Mouse (Mus musculus): ENCODE measurements around the gene Psd4. TPM values are rescaled to one million over a fixed set of nuclear protein-coding genes. Genes with fewer than 3 reads are reported as not detected.
A peak's percentile ranks its signal among the peaks of the same experiment; 100 is the strongest.

The Psd4 gene
- polyA plus RNA-seq, 1 experiment from 2014 or later: 2.1 TPM

DNA sequence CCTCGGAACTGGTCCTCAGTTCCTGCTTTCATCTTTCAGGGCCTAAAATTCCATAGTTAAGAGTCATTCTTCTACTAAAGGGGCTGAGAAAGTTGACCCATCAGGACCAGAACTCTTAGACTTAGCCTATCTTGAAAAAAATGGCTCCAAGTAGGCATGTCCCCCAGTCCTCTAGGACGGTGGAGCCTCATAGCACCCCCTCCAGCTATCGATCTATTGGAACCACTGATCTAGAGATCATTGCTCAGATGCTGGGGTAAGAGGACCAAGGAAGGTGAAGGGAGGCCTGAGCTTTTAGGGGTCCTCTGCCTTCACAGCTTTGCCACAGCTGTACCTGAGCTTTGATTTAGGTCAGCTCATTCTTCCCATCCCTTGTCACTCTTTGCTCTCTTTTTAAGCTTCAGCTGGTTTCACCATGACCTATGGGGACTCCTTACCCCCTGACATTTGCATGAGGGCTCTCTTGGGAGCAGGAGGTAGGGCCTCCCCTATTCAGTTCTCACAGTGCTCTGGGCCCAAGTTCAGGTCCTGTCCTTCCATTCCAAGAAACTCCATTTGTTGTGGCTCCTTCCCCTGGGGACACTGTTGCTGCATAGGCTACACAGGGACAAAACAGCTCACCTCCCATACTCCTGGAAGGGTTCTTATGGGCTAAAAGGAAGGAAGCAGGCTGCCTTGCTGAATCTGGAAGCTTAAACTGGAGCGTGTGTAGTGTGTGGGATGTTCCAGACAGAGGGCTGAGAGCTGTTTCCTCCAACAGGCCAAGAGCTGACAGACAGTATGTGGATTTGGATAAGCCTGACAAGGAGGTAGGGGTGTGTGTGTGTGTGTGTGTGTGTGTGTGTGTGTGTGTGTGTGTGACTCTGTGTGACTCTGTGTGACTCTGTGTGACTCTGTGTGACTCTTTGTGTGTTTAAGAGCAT, 20.2 kb downstream of the Psd4 start:
- Histone ChIP-seq H3K4me1 (no peaks in the 10 kb centered on the region), H3K36me3 (no peaks in the 10 kb centered on the region), H3K4me2 (replicated peaks) (no peak overlapping the region), H3K27ac (no peak overlapping the region), H3K4me3 (no peak overlapping the region), H3K9me3 (no peaks in the 10 kb centered on the region), H3K27me3 (no peaks in the 10 kb centered on the region), H3K9ac (no peak overlapping the region)
- ATAC-seq (ENCODE audit: insufficient number of reproducible peaks, insufficient read depth, low FRiP score, low TSS enrichment): no peak
- 82% methylated on average over 4 of the region's 4 CpGs for WGBS

DNA sequence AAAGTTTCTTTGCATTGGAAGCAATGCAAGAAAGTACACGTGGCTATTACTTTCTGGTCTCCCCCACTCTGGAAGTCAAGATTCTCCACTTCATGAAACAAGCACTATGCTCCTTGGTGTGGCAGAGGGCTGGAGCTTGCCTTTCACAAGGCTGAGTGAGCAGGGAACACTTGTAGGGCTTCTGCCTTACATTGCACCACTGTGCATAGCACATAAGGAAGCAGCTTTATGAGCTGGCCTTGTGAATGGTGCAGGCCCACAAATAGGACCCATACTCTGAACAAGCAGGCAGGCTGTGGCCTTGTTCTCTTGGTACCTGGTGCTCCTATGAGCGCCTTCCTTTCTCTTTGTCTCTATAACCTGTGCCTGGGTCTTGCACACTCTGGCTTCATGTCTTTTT, 25.9 kb downstream of the Psd4 start:
- no peak overlapping the region for H3K4me2 ChIP-seq (replicated peaks)
- no peaks in the 10 kb centered on the region for H3K36me3 ChIP-seq
- H3K9ac ChIP-seq: no peak overlapping the region
- no peak overlapping the region for H3K27ac ChIP-seq
- ATAC-seq (ENCODE audit: insufficient number of reproducible peaks, insufficient read depth, low FRiP score, low TSS enrichment): no peak
- 75% methylated on average over 2 of the region's 2 CpGs for WGBS
- H3K9me3 ChIP-seq: no peaks in the 10 kb centered on the region
- H3K4me1 ChIP-seq: no peaks in the 10 kb centered on the region
- no peaks in the 10 kb centered on the region for H3K27me3 ChIP-seq
- H3K4me3 ChIP-seq: no peak overlapping the region

DNA sequence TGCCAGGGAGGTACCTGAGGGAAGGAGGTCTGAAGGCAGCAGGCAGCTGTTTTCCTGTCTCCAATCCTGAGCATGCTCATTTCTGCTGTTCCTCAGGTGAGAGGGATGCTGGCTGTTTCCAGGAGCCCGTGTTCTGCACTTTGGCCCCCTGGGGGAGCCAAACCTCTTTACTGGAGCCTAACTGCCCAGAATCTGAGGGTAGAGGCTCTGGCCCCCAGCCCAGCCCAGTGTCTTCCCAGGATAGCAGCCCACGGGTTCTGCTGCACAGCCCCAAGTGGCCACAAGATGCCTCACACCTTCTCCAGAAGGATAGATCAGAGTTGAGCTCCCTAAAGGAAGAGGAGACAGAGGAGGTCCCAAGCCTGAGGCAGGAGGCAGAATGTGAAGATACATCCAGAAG, 29.7 kb downstream of the Psd4 start:
- Histone ChIP-seq H3K9me3 (no peaks in the 10 kb centered on the region), H3K9ac (no peak overlapping the region), H3K36me3 (no peaks in the 10 kb centered on the region), H3K4me3 (no peak overlapping the region), H3K4me2 (replicated peaks) (no peak overlapping the region), H3K27me3 (no peaks in the 10 kb centered on the region), H3K27ac (no peak overlapping the region), H3K4me1 (no peaks in the 10 kb centered on the region)
- no peak for ATAC-seq (ENCODE audit: insufficient number of reproducible peaks, insufficient read depth, low FRiP score, low TSS enrichment)
- WGBS: 16% methylated on average over 2 of the region's 2 CpGs

DNA sequence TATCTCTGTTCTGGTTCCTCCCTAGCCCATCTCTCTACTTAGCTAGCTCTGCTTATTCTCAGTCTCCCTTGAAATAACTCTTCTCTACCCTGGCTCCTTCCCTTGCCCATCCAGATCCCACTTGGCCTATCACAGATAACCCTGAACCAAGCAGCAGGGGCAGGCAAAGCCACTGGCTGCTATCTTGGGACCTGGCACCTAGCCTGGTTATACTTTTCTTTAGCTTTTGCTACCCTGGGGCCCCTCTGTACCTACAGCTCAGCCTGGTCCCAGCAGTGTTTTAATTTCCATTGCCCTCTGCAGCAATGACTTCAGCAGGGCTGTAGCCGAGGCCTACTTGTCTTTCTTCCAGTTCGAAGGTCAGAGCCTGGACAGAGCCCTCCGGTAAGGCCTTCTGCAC, 33.3 kb downstream of the Psd4 start:
- no peak overlapping the region for H3K27ac ChIP-seq
- WGBS: 84% methylated on average over 3 of the region's 3 CpGs
- H3K9me3 ChIP-seq: no peaks in the 10 kb centered on the region
- no peak overlapping the region for H3K4me2 ChIP-seq (replicated peaks)
- H3K36me3 ChIP-seq: no peaks in the 10 kb centered on the region
- ATAC-seq (ENCODE audit: insufficient number of reproducible peaks, insufficient read depth, low FRiP score, low TSS enrichment): no peak
- H3K4me3 ChIP-seq: no peak overlapping the region
- H3K9ac ChIP-seq: no peak overlapping the region
- H3K4me1 ChIP-seq: peaks cover 5% of the 10 kb centered on the region; the same call in 1 of the 2 replicates
- H3K27me3 ChIP-seq: 0 out of 2 replicates have a peak, but pooled peaks cover 7% of the 10 kb centered on the region

DNA sequence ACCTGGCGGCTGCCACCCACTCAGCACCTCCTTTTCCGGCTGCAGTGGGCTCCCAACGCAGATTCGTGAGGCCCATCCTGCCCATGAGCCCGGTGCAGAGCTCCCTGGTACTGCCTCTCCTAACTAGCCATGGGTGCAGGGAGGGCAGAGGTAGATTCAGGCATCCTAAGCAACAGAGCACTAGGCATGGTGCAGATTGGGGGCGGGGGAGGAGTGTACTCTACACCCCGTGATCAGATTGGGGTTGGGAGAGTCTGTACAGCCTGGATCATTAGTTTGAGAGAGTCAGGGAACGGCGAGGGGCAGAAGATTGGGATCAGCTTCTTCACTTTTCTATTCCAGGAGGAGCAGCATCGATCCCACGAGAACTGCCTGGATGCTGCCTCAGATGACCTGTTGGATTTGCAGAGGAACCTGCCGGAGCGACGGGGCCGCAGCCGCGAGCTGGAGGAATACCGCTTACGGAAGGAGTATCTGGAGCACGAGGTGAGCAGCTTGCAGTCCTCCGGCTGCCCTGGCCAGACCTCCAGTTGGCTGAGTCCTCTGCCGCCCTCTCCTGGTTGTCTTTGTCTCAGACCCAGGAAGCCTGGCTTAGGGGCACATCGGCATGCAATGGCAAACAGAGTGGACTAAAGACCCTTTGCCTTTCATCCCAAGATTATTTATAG, 38.1 kb downstream of the Psd4 start:
- ATAC-seq (ENCODE audit: insufficient number of reproducible peaks, insufficient read depth, low FRiP score, low TSS enrichment): peak; percentile 72; the same call in 1 of the 2 replicates
- H3K27ac ChIP-seq: no peak overlapping the region
- peak overlapping the region; percentile 20; the same call in 1 of the 2 replicates for H3K4me3 ChIP-seq
- 0 out of 2 replicates have a peak, but pooled peaks cover 7% of the 10 kb centered on the region for H3K27me3 ChIP-seq
- 9% methylated on average over 23 of the region's 23 CpGs for WGBS
- H3K4me2 ChIP-seq (replicated peaks): peak overlapping the region; percentile 58
- H3K9me3 ChIP-seq: no peaks in the 10 kb centered on the region
- no peaks in the 10 kb centered on the region for H3K36me3 ChIP-seq
- 0 out of 2 replicates have a peak overlapping the region, but pooled peaks have one; percentile 27 for H3K9ac ChIP-seq
- H3K4me1 ChIP-seq: peaks cover 5% of the 10 kb centered on the region; the same call in 1 of the 2 replicates

DNA sequence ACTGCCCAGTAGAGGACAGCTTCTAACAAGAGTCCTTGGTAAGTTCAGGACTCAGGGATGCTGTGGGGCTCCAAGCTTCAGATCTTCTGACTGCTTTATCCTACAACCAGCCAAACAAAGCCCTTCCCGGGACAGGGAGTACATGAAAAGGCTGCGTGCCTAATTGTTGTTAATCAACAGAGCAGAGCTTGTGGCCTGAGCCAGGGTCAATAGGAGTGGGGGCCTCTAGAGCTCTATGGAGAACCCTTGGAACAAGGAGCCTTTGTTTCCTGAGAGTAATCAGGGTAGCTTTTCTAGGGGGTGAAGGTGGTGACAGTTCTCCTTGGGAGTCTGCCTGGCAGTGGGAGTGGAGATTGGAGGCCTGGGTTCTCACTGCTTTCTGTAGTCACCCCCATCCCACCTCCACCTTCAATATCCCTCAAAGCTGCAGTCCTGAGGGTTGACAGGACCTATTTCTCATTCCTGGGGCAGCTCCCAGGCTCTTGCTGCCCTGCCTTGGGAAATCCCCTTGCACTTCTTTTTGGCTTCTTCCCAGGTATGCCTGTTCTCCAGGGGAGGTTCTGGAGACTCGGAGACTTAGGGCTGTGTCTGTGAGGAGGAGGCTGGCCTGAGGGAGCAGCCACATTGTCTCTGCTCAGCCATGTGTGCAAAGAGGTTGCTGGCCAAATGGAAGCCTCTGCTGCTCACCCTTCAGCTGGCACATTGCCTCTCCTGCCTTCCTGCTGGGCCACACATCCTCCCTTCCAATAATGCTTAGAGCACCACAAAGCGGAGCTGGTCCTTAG, 40.5 kb downstream of the Psd4 start:
- Histone ChIP-seq H3K36me3 (no peaks in the 10 kb centered on the region), H3K27ac (no peak overlapping the region), H3K4me3 (no peak overlapping the region), H3K27me3 (0 out of 2 replicates have a peak, but pooled peaks cover 7% of the 10 kb centered on the region), H3K4me1 (peaks cover 5% of the 10 kb centered on the region; the same call in 1 of the 2 replicates), H3K9me3 (no peaks in the 10 kb centered on the region), H3K4me2 (replicated peaks) (no peak overlapping the region), H3K9ac (no peak overlapping the region)
- WGBS: 20% methylated on average over 4 of the region's 4 CpGs
- ATAC-seq (ENCODE audit: insufficient number of reproducible peaks, insufficient read depth, low FRiP score, low TSS enrichment): no peak

DNA sequence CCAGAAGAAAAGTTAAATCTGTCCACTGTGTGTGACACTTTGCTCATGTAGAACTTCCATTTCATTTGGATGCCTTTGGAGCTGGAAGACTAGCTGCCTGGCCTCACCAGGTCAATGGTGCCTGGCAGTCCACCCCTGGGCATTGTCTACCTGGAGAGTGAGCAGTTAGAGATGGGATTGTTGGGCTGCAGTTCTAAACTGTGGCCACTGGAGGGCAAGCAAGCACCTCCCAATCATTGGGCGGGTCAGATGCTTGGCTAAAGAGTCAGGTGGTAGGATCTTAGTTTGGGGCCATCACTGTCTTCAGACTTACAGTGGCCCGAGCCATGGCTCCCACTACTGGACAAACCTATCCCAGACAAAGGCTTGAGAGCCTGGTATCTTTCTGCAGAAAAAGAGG, 41.8 kb downstream of the Psd4 start:
- no peak overlapping the region for H3K4me2 ChIP-seq (replicated peaks)
- H3K27me3 ChIP-seq: 0 out of 2 replicates have a peak, but pooled peaks cover 2% of the 10 kb centered on the region
- no peak overlapping the region for H3K4me3 ChIP-seq
- peaks cover 5% of the 10 kb centered on the region; the same call in 1 of the 2 replicates for H3K4me1 ChIP-seq
- no peaks in the 10 kb centered on the region for H3K36me3 ChIP-seq
- WGBS: 2% methylated on average over 2 of the region's 2 CpGs
- ATAC-seq (ENCODE audit: insufficient number of reproducible peaks, insufficient read depth, low FRiP score, low TSS enrichment): 0 out of 2 replicates have a peak, but pooled peaks have one; percentile 23
- H3K9ac ChIP-seq: no peak overlapping the region
- H3K27ac ChIP-seq: no peak overlapping the region
- no peaks in the 10 kb centered on the region for H3K9me3 ChIP-seq

DNA sequence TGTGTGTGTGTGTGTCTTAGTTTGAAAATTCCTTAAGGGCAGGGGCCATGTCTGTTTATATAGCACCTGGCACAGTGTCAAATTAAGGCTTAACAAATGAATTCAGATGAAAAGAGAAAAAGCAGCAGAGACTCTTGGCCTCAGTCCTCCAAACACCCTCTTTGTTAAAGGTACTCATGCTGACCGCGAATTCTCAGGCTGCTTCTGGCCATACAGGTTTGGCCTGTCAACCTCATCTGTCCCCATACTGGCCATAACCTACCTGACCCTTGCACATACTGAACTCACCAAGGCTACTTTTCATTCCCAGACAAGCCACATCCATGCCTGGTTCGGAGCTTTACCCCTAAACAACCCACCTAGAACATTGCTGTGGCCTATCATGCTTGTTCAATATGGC, 45.8 kb downstream of the Psd4 start:
- Histone ChIP-seq H3K4me2 (replicated peaks) (no peak overlapping the region), H3K9ac (no peak overlapping the region), H3K4me3 (no peak overlapping the region), H3K27me3 (no peaks in the 10 kb centered on the region), H3K36me3 (no peaks in the 10 kb centered on the region), H3K27ac (no peak overlapping the region), H3K4me1 (peaks cover 11% of the 10 kb centered on the region), H3K9me3 (no peaks in the 10 kb centered on the region)
- WGBS: 65% methylated on average over 3 of the region's 3 CpGs
- ATAC-seq (ENCODE audit: insufficient number of reproducible peaks, insufficient read depth, low FRiP score, low TSS enrichment): no peak

DNA sequence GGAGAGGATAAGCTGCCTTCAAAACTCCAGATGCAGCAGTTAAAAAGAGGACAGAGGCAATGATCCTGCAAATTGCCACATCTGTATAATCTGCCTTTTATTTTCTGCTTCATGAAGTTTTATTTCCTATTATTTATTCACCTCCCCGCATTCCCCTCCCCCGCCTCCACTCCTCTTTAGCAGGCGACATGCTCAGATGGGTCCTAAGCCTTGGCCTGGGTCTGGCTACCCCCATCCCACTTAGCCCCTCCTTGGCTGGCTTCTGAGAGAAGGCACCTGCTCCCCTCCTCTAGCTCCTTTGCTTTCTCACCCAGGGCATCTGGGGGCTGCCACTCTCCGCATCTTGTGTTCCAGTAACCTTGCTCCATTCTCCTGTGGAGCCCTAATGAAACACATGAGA, 46.3 kb downstream of the Psd4 start:
- 82% methylated on average over 4 of the region's 4 CpGs for WGBS
- Histone ChIP-seq H3K27me3 (no peaks in the 10 kb centered on the region), H3K4me1 (peaks cover 11% of the 10 kb centered on the region), H3K9ac (no peak overlapping the region), H3K4me3 (no peak overlapping the region), H3K27ac (no peak overlapping the region), H3K36me3 (no peaks in the 10 kb centered on the region), H3K9me3 (no peaks in the 10 kb centered on the region), H3K4me2 (replicated peaks) (no peak overlapping the region)
- ATAC-seq (ENCODE audit: insufficient number of reproducible peaks, insufficient read depth, low FRiP score, low TSS enrichment): no peak

DNA sequence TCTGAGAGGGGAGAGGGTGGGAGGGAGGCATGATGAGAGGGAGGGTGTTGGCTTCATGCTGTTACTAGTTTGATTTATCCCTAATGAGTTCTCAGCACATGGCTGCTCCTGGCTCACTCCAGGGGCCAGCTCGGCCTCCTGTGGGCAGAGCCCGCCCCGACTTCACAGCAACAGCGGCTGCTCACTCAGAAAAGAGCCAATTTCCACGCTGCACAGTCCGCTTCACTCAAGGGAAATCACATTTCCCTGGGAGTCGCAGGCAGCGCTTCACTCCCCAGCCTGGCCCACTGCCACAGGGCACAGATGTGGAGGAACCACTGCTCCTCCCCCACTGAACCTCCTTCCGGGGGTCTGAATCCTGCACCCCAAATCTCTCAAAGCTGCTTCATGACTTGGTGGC, 49.3 kb downstream of the Psd4 start:
- Histone ChIP-seq H3K4me3 (no peak overlapping the region), H3K36me3 (no peaks in the 10 kb centered on the region), H3K27ac (no peak overlapping the region), H3K9me3 (no peaks in the 10 kb centered on the region), H3K27me3 (no peaks in the 10 kb centered on the region), H3K4me2 (replicated peaks) (no peak overlapping the region), H3K9ac (no peak overlapping the region), H3K4me1 (peaks cover 11% of the 10 kb centered on the region)
- 0 out of 2 replicates have a peak, but pooled peaks have one; percentile 56 for ATAC-seq (ENCODE audit: insufficient number of reproducible peaks, insufficient read depth, low FRiP score, low TSS enrichment)
- 9% methylated on average over 9 of the region's 9 CpGs for WGBS

DNA sequence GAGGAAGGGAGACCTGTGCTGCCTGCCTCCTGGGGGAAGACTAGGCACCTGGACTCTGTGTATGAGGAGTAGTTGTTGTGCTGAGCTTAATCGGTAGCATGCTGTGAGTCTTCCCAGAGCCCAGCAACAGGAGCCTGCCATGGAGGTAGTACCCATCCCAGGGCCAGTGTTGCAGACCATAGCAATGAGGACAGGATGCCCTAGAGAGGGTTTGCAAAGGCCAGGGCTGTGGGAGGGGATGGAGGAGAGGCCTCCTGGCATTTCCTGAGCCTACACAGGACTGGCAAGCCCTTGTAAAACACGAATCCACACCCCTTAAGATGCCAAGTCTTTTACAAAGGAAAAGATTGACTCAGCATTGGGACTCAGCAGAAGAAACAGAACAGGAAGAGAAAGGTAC, 49.7 kb downstream of the Psd4 start:
- H3K4me3 ChIP-seq: no peak overlapping the region
- H3K4me2 ChIP-seq (replicated peaks): no peak overlapping the region
- no peaks in the 10 kb centered on the region for H3K27me3 ChIP-seq
- no peak for ATAC-seq (ENCODE audit: insufficient number of reproducible peaks, insufficient read depth, low FRiP score, low TSS enrichment)
- whole genome bisulfite sequencing: 8% methylated on average over 2 of the region's 2 CpGs
- H3K36me3 ChIP-seq: no peaks in the 10 kb centered on the region
- no peak overlapping the region for H3K27ac ChIP-seq
- no peaks in the 10 kb centered on the region for H3K9me3 ChIP-seq
- H3K4me1 ChIP-seq: peaks cover 11% of the 10 kb centered on the region
- H3K9ac ChIP-seq: no peak overlapping the region
